Mouse (Mus musculus) C2C12 (cell line): ENCODE measurements at regions not wholly inside any gene's neighbourhood (a gene's known extent, or its start where the extent isn't known, plus 50 kb on each side); places are given as distances from the start of the nearest gene placed in this dataset. TPM values are rescaled to one million over a fixed set of nuclear protein-coding genes. Genes with fewer than 3 reads are reported as not detected.

Experiments used
- H3K27me3 ChIP-seq: one replicate; pipeline ENCODE4 v1.6.1; 2011; ENCODE audit not compliant: control insufficient read depth, insufficient read depth, insufficient read length
- H3K36me3 ChIP-seq: one replicate; pipeline ENCODE4 v1.6.1; 2011; ENCODE audit not compliant: control insufficient read depth, insufficient read depth
- H3K4me3 ChIP-seq: one replicate; pipeline ENCODE4 v1.5.1; 2011; ENCODE audit warnings: mild to moderate bottlenecking, control low read depth; ENCODE audit not compliant: poor library complexity, insufficient read depth, severe bottlenecking
- H3K79me2 ChIP-seq: one replicate; pipeline ENCODE4 v1.6.1; 2011; ENCODE audit not compliant: control insufficient read depth, insufficient read depth
- H3K79me3 ChIP-seq: one replicate; pipeline ENCODE4 v1.6.1; 2011; ENCODE audit warnings: low read depth, control low read depth
- H3ac ChIP-seq: one replicate; pipeline ENCODE3; 2011; ENCODE audit warnings: low read depth; ENCODE audit not compliant: control insufficient read depth, insufficient read length
- CEBPB ChIP-seq: IDR thresholded peaks from one replicate; pipeline ENCODE4 v1.6.1; 2011; ENCODE audit warnings: low read depth, mild to moderate bottlenecking, control low read depth, moderate library complexity
- CTCF ChIP-seq: IDR thresholded peaks from one replicate; pipeline ENCODE4 v1.5.1; 2011; ENCODE audit not compliant: control insufficient read depth, insufficient read depth, insufficient read length
- FOSL1 ChIP-seq: IDR thresholded peaks from one replicate; pipeline ENCODE4 v1.8.0; 2011; ENCODE audit warnings: mild to moderate bottlenecking, low read length; ENCODE audit not compliant: poor library complexity, insufficient read depth, severe bottlenecking
- MAX ChIP-seq: IDR thresholded peaks from one replicate; pipeline ENCODE4 v1.6.1; 2011; ENCODE audit warnings: mild to moderate bottlenecking, control low read depth
- MYOD1 ChIP-seq: IDR thresholded peaks from one replicate; pipeline ENCODE4 v1.6.1; 2011; ENCODE audit warnings: low read depth; ENCODE audit not compliant: control insufficient read depth, insufficient read length
- MYOG ChIP-seq: IDR thresholded peaks from one replicate; pipeline ENCODE4 v1.6.1; 2011; ENCODE audit not compliant: control insufficient read depth, insufficient read length; ENCODE audit errors: extremely low read depth
- USF1 ChIP-seq: IDR thresholded peaks from one replicate; pipeline ENCODE4 v1.6.1; 2011; ENCODE audit warnings: low read depth, mild to moderate bottlenecking, control low read depth, moderate library complexity
- microRNA-seq: library from miRNA; unstranded; fragments of <30 nt; microRNA quantifications from one replicate; pipeline ENCODE4, GENCODE M21; 2019; ENCODE audit warnings: borderline microRNAs expressed

DNA sequence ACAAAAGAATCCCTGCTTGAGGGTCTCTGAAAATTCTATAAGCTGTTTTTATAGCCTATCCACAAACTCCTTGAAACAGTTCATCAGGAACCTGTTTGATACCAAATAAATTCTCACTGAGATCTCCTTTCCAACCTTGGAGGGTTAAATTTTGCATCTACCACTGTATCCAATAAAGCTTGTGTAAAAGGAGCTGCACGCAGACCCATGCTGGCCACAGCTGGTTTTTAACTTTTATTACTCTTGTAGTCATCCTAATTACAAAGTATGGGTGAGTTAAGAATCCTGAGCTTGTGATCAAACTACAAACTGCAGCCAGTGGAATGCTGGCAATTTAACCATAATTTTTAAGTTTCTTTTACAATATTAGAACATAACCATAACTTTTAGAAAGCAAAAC, 59.0 kb upstream of the Ell2 start:
- Histone ChIP-seq H3K4me3 (no peak overlapping the region), H3K27me3 (no peaks in the 10 kb centered on the region), H3K79me2 (no peaks in the 10 kb centered on the region), H3K79me3 (no peaks in the 10 kb centered on the region), H3ac (no peak overlapping the region), H3K36me3 (no peaks in the 10 kb centered on the region)
- no peak for TF ChIP-seq MYOD1
- no peak for TF ChIP-seq MYOG
- no peak for TF ChIP-seq CTCF

GRCm38 (mm10) chr13:75651941-75652340, 54.6 kb upstream of the Ell2 start:
- H3K79me3 ChIP-seq, result no peaks in the 10 kb centered on the region
- H3K79me2 ChIP-seq, result no peaks in the 10 kb centered on the region
- no peaks in the 10 kb centered on the region for H3K36me3 ChIP-seq
- H3ac ChIP-seq, result no peak overlapping the region
- H3K4me3 ChIP-seq, result no peak overlapping the region
- no peak for TF ChIP-seq MYOG
- no peak for TF ChIP-seq MYOD1
- TF ChIP-seq USF1, result no peak
- TF ChIP-seq CEBPB, result no peak
- no peak for TF ChIP-seq FOSL1
- no peak for TF ChIP-seq CTCF
- TF ChIP-seq MAX, result no peak
- H3K27me3 ChIP-seq, result no peaks in the 10 kb centered on the region

- no peaks in the 10 kb centered on the region for H3K27me3 ChIP-seq
- no peaks in the 10 kb centered on the region for H3K79me2 ChIP-seq
- no peak overlapping the region for H3K4me3 ChIP-seq
- H3K36me3 ChIP-seq, result no peaks in the 10 kb centered on the region
- TF ChIP-seq MYOD1 (no peak), CEBPB (no peak), FOSL1 (no peak), MAX (no peak), MYOG (no peak), USF1 (no peak), CTCF (no peak)
- H3K79me3 ChIP-seq, result no peaks in the 10 kb centered on the region
- H3ac ChIP-seq, result no peak overlapping the region
Observed at GRCm38 (mm10) chr13:75652966-75653365, 53.6 kb upstream of the Ell2 start.

Small RNA genes in the stretch of these regions (microRNA-seq; reads per million reads assigned to microRNA genes)
- not detected for gene Mir682
